Mouse (Mus musculus): ENCODE results near the gene Zfp574.

DNA sequence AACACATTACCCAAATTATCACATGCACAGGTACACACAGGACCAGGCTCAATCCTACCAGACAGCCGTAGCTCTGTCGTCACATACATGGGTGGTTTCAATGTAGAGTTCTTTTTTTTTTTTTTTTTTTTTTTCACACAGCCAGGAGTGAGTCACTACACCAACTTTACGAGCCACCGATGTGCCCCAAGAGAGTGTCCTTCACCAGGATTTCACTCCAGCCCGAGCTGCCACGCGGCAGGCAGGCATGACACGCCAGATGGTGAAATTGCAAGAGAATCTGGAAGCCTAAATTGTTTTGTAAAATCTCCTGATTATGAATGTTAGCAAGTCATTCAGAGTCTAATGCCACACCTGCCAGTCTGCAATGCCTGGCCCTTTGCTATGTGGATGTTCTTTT is 25.0 kb upstream of the Zfp574 start:
- TF ChIP-seq GATA1 (IDR thresholded peaks at IDR 0.05; ENCODE audit: low read length) (no peak), TAL1 (IDR thresholded peaks at IDR 0.05; ENCODE audit: low read length) (no peak)
